Mouse (Mus musculus) embryonic facial prominence, embryonic 10.5 days (tissue): ENCODE data around the gene Itgae. TPM values are rescaled to one million over a fixed set of nuclear protein-coding genes. Genes with fewer than 3 reads are reported as not detected.

Source experiments
- DNase-seq: peaks from one replicate; pipeline ENCODE4 v3.0.0-alpha.2; 2017; ENCODE audit warnings: low spot score
- H3K27ac ChIP-seq: fragments of 300-500 bp; sonication (generic); replicated peaks from 2 replicates; pipeline ENCODE4 v1.5.1; 2016; ENCODE audit warnings: mild to moderate bottlenecking
- H3K27me3 ChIP-seq: fragments of 300-500 bp; sonication (generic); replicated peaks from 2 replicates; pipeline ENCODE4 v1.6.1; 2016; ENCODE audit warnings: low read depth, mild to moderate bottlenecking; ENCODE audit not compliant: poor library complexity, severe bottlenecking
- H3K36me3 ChIP-seq: fragments of 300-500 bp; sonication (generic); replicated peaks from 2 replicates; pipeline ENCODE4 v1.6.1; 2016; ENCODE audit warnings: mild to moderate bottlenecking, moderate library complexity
- H3K4me1 ChIP-seq: fragments of 300-500 bp; sonication (generic); 2 replicates; pipeline ENCODE4 v1.6.1; 2016
- H3K4me3 ChIP-seq: fragments of 300-500 bp; sonication (generic); 2 replicates; pipeline ENCODE4 v1.5.1; 2016; ENCODE audit warnings: mild to moderate bottlenecking, moderate library complexity
- H3K9me3 ChIP-seq: fragments of 300-500 bp; sonication (generic); 2 replicates; pipeline ENCODE4 v1.6.1; 2016; ENCODE audit warnings: mild to moderate bottlenecking
- WGBS: fragments of 180-500 bp; shearing (Covaris S2); methylation state at CpG from one replicate; pipeline ENCODE4 v1.1.7; 2016; 5-methylcytosine and 5-hydroxymethylcytosine counted together
- polyA plus RNA-seq: library from polyadenylated mRNA; unstranded; fragments of >200 nt; fragmentation: Nextera tagmentation; extraction: Ambion mirVana; gene quantifications from 2 replicates; pipeline ENCODE4 v1.2.1, GENCODE M21; 2016

Itgae gene
- polyA plus RNA-seq, result 0.45 and 0.52 TPM in 2 replicates

GRCm38 (mm10) chr11:73090283-73090682 lies at the start of gene Itgae:
Gene Itgae, plus strand, starts transcription at chr11:73090583.
- Histone ChIP-seq H3K36me3 (peaks cover 7% of the 10 kb centered on the region; the same call in 1 of the 2 replicates), H3K27me3 (no peaks in the 10 kb centered on the region), H3K4me1 (peaks cover 17% of the 10 kb centered on the region), H3K9me3 (no peaks in the 10 kb centered on the region), H3K4me3 (no peak within 1 kb of the TSS), H3K27ac (no peak within 1 kb of the TSS)
- no peak for DNase-seq
- WGBS, result 79% methylated on average over 4 of the region's 4 CpGs

- peaks cover 25% of the 10 kb centered on the region for H3K4me1 ChIP-seq
- no peaks in the 10 kb centered on the region for H3K27me3 ChIP-seq
- 62% methylated on average over 6 of the region's 6 CpGs for whole genome bisulfite sequencing
- no peaks in the 10 kb centered on the region for H3K36me3 ChIP-seq
- H3K27ac ChIP-seq, result no peak overlapping the region
- no peak overlapping the region for H3K4me3 ChIP-seq
- DNase-seq, result no peak
- H3K9me3 ChIP-seq, result no peaks in the 10 kb centered on the region
Observed at GRCm38 (mm10) chr11:73044229-73044755, 46.1 kb upstream of the Itgae start.

DNA sequence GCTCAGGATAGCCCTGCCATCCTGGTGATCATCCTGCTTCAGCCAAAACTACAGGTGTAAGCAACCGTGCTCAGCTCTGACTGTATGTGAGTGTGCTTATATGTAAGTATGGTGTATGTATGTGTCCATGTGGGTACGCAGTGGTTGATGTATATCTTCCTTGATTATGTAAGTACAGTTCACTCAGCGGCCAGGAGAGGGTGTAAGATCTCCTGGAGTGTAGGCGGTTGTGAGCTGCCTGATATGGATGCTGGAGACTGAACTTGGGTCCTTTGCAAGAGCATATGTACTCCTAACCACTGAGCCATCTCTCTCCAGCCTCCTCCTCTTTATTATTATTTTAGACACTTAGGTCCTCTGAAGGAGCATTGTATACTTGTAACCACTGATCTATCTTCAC lies 45.6 kb upstream of the Itgae start:
- H3K36me3 ChIP-seq, result peaks cover 2% of the 10 kb centered on the region; the same call in 1 of the 2 replicates
- H3K9me3 ChIP-seq, result no peaks in the 10 kb centered on the region
- no peak overlapping the region for H3K4me3 ChIP-seq
- H3K4me1 ChIP-seq, result peaks cover 26% of the 10 kb centered on the region
- H3K27ac ChIP-seq, result no peak overlapping the region
- no peaks in the 10 kb centered on the region for H3K27me3 ChIP-seq
- 70% methylated on average over 4 of the region's 4 CpGs for WGBS
- DNase-seq, result no peak

DNA sequence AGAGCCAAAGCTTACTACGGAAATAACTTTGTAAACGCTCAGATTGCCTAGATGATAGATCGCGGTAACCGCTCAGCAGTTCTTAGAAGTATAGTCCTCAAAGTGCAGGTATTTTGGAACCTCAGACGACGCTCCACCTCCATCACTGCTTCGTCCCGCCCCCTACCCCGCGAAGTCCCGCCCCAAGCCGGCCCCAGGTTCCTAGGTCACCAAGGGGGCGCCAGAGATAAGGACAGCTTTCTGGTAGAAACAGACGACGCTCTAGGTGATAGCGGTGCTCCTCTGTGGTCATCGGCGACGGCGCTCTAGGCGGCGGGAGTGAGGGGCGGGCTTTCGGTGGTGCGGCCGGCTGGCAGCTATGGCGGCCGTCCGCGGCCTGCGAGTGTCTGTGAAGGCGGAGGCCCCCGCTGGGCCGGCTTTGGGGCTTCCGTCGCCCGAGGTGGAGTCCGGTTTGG lies 42.8 kb upstream of the Itgae start, which contains the start of gene Ncbp3:
Gene Ncbp3, plus strand, starts transcription at position 242 of the 455 bp plus-strand sequence.
- DNase-seq, result peak; percentile 96
- H3K9me3 ChIP-seq, result no peaks in the 10 kb centered on the region
- WGBS, result under 1% methylated on average over 39 of the region's 39 CpGs
- peaks cover 28% of the 10 kb centered on the region for H3K36me3 ChIP-seq
- peaks cover 26% of the 10 kb centered on the region for H3K4me1 ChIP-seq
- peak within 1 kb of the TSS; percentile 97 for H3K4me3 ChIP-seq
- H3K27ac ChIP-seq, result peak within 1 kb of the TSS; percentile 95
- no peaks in the 10 kb centered on the region for H3K27me3 ChIP-seq

DNA sequence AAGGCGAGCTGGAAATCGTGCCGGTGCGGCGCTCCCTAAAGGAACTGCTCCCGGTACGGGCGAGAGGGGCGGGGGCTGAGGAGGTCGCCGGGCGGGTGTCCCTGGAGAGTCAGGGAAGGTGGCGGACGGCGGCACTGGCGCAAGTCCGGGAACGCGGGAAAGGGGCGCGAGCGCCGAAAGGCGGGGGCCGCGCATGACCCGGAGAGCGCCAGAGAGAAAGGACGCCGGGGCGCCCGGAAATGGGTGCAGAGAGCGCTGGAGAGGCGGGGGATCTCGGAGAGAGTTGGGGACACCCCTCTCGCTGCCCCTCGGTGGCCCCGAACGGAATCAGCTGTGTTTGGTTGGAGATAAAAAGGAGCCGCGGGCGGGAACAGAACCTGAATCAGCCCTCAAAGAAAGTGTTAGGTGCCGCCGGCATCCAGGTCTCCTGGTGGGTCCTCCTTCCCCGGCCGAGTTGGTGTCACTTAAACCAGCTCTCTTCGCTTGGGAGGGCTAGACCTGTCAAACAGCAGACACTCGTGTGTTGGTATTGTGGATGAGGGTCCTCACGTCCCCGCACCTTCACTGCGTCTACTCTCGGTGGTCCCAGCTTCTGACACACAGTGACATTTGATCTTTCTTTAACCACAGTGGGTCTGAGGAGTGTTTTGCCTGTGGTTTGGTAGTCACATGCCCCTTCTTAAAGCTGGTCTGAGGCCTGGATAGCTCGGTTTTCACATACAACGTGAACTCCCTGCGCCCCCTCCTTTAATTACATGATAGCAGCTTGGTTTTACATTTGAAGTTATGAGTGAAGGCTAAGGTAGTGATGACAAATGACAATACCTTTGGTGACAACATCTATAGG lies 42.1 kb upstream of the Itgae start:
- Histone ChIP-seq H3K36me3 (peaks cover 35% of the 10 kb centered on the region), H3K9me3 (no peaks in the 10 kb centered on the region), H3K4me3 (peak overlapping the region; percentile 97), H3K27ac (peak overlapping the region; percentile 95), H3K4me1 (peaks cover 22% of the 10 kb centered on the region), H3K27me3 (no peaks in the 10 kb centered on the region)
- 2% methylated on average over 55 of the region's 55 CpGs for WGBS
- no peak for DNase-seq

GRCm38 (mm10) chr11:73049335-73049734 lies 41.0 kb upstream of the Itgae start:
- Histone ChIP-seq H3K4me3 (peak overlapping the region; percentile 97), H3K4me1 (peaks cover 11% of the 10 kb centered on the region), H3K36me3 (peaks cover 45% of the 10 kb centered on the region), H3K9me3 (no peaks in the 10 kb centered on the region), H3K27ac (no peak overlapping the region), H3K27me3 (no peaks in the 10 kb centered on the region)
- DNase-seq, result peak; percentile 80
- 7% methylated on average over 4 of the region's 4 CpGs for WGBS

GRCm38 (mm10) chr11:73052795-73053194 lies 37.6 kb upstream of the Itgae start:
- no peaks in the 10 kb centered on the region for H3K27me3 ChIP-seq
- H3K36me3 ChIP-seq, result peaks cover 80% of the 10 kb centered on the region
- H3K4me1 ChIP-seq, result peaks cover 11% of the 10 kb centered on the region
- no peak overlapping the region for H3K27ac ChIP-seq
- no peak for DNase-seq
- H3K4me3 ChIP-seq, result no peak overlapping the region
- H3K9me3 ChIP-seq, result no peaks in the 10 kb centered on the region
- 91% methylated on average over 1 of the region's 1 CpGs for WGBS

GRCm38 (mm10) chr11:73057701-73058100 lies 32.7 kb upstream of the Itgae start:
- Histone ChIP-seq H3K27ac (no peak overlapping the region), H3K4me1 (no peaks in the 10 kb centered on the region), H3K9me3 (no peaks in the 10 kb centered on the region), H3K27me3 (no peaks in the 10 kb centered on the region), H3K4me3 (no peak overlapping the region), H3K36me3 (peaks cover 96% of the 10 kb centered on the region)
- no peak for DNase-seq
- WGBS, result 90% methylated on average over 5 of the region's 5 CpGs

GRCm38 (mm10) chr11:73059630-73060029 lies 30.8 kb upstream of the Itgae start:
- Histone ChIP-seq H3K27ac (no peak overlapping the region), H3K27me3 (no peaks in the 10 kb centered on the region), H3K4me3 (no peak overlapping the region), H3K4me1 (no peaks in the 10 kb centered on the region), H3K9me3 (no peaks in the 10 kb centered on the region), H3K36me3 (peaks cover 84% of the 10 kb centered on the region)
- 94% methylated on average over 3 of the region's 3 CpGs for WGBS
- DNase-seq, result no peak

GRCm38 (mm10) chr11:73061413-73061812 lies 29.0 kb upstream of the Itgae start:
- Histone ChIP-seq H3K4me1 (no peaks in the 10 kb centered on the region), H3K27me3 (no peaks in the 10 kb centered on the region), H3K27ac (no peak overlapping the region), H3K4me3 (no peak overlapping the region), H3K9me3 (no peaks in the 10 kb centered on the region), H3K36me3 (peaks cover 78% of the 10 kb centered on the region)
- WGBS, result 94% methylated on average over 3 of the region's 3 CpGs
- DNase-seq, result no peak

- Histone ChIP-seq H3K9me3 (no peaks in the 10 kb centered on the region), H3K36me3 (peaks cover 98% of the 10 kb centered on the region), H3K4me1 (no peaks in the 10 kb centered on the region), H3K27ac (no peak overlapping the region), H3K4me3 (no peak overlapping the region), H3K27me3 (no peaks in the 10 kb centered on the region)
- WGBS, result 86% methylated on average over 3 of the region's 3 CpGs
- no peak for DNase-seq
Observed at GRCm38 (mm10) chr11:73071839-73072238, 18.5 kb upstream of the Itgae start.

DNA sequence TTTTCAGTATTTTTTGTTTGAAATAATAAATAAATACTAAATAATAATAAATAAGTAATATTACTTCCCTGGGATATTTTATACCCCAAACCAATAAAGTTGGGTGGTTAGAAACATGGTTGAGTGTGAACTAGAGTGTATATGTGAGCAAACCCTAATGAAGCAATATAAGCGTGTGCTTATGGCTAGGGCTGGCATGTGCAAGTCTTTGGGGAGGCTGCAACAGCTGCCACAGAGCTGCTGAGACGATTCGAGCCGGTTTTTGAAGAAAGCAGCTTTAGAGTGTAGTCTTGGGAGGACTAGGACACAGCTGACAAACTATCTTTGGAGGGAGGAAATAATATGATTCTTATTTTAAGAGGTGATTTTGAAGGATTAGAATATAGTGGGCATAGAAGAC lies 14.1 kb upstream of the Itgae start:
- H3K4me3 ChIP-seq, result no peak overlapping the region
- no peaks in the 10 kb centered on the region for H3K27me3 ChIP-seq
- peaks cover 98% of the 10 kb centered on the region for H3K36me3 ChIP-seq
- no peak for DNase-seq
- 93% methylated on average over 4 of the region's 4 CpGs for WGBS
- H3K9me3 ChIP-seq, result no peaks in the 10 kb centered on the region
- H3K27ac ChIP-seq, result no peak overlapping the region
- H3K4me1 ChIP-seq, result no peaks in the 10 kb centered on the region

GRCm38 (mm10) chr11:73076733-73077132 lies 13.7 kb upstream of the Itgae start:
- Histone ChIP-seq H3K36me3 (peaks cover 99% of the 10 kb centered on the region), H3K4me1 (no peaks in the 10 kb centered on the region), H3K27me3 (no peaks in the 10 kb centered on the region), H3K9me3 (no peaks in the 10 kb centered on the region), H3K27ac (no peak overlapping the region), H3K4me3 (no peak overlapping the region)
- no peak for DNase-seq
- 88% methylated on average over 4 of the region's 4 CpGs for WGBS
